Mouse (Mus musculus): ENCODE measurements at regions not wholly inside any gene's neighbourhood (a gene's known extent, or its start where the extent isn't known, plus 50 kb on each side); places are given as distances from the start of the nearest gene placed in this dataset.

DNA sequence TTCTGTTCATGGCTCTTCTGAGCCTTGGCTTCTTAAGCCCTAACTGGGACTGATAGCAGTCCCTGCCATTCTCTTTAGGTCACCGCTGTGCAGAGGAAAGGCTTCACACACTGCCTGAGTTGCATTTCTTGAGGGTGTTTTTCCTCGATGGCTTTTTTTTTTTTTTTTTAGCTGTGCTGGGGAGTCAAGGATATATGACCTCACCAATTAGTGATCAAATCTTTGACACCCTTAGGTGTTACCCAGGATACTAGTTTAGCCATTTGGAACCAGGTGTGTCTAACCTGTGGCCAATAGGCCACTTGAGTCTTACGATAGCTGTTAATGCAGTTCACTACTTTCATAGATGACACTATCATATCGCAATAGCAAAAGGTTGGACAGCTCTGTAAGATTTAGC, 1247.5 kb upstream of the A1bg start:
- no peaks in the 10 kb centered on the region for H3K4me1 ChIP-seq (ENCODE audit: control insufficient read depth, insufficient read depth, low read length)
- no peaks in the 10 kb centered on the region for H3K36me3 ChIP-seq (ENCODE audit: control insufficient read depth, insufficient read depth, low read length)
- TF ChIP-seq CTCF (IDR thresholded peaks at IDR 0.05; ENCODE audit: control insufficient read depth, insufficient read depth, insufficient replicate concordance, low read depth, low read length), result no peak
- TF ChIP-seq POLR2A (IDR thresholded peaks at IDR 0.05; ENCODE audit: control insufficient read depth, low read depth, low read length), result no peak
- H3K27ac ChIP-seq (ENCODE audit: control insufficient read depth, insufficient read depth, low read depth, low read length), result no peak overlapping the region
- no peaks in the 10 kb centered on the region for H3K27me3 ChIP-seq (ENCODE audit: control insufficient read depth, insufficient read depth, low read length)
- H3K4me3 ChIP-seq (ENCODE audit: control insufficient read depth, low read depth, low read length), result no peak overlapping the region

- H3K4me3 ChIP-seq (ENCODE audit: control insufficient read depth, low read depth, low read length), result no peak overlapping the region
- no peaks in the 10 kb centered on the region for H3K4me1 ChIP-seq (ENCODE audit: control insufficient read depth, insufficient read depth, low read length)
- H3K27me3 ChIP-seq (ENCODE audit: control insufficient read depth, insufficient read depth, low read length), result no peaks in the 10 kb centered on the region
- TF ChIP-seq CTCF (IDR thresholded peaks at IDR 0.05; ENCODE audit: control insufficient read depth, insufficient read depth, insufficient replicate concordance, low read depth, low read length) (no peak), POLR2A (IDR thresholded peaks at IDR 0.05; ENCODE audit: control insufficient read depth, low read depth, low read length) (no peak)
- no peaks in the 10 kb centered on the region for H3K36me3 ChIP-seq (ENCODE audit: control insufficient read depth, insufficient read depth, low read length)
- no peak overlapping the region for H3K27ac ChIP-seq (ENCODE audit: control insufficient read depth, insufficient read depth, low read depth, low read length)
These were observed 1246.8 kb upstream of the A1bg start for GRCm38 (mm10) chr15:62169591-62170019.

GRCm38 (mm10) chr15:62168958-62169590, 1246.3 kb upstream of the A1bg start:
- H3K27ac ChIP-seq (ENCODE audit: control insufficient read depth, insufficient read depth, low read depth, low read length), result no peak overlapping the region
- H3K4me1 ChIP-seq (ENCODE audit: control insufficient read depth, insufficient read depth, low read length), result no peaks in the 10 kb centered on the region
- no peak for TF ChIP-seq CTCF (IDR thresholded peaks at IDR 0.05; ENCODE audit: control insufficient read depth, insufficient read depth, insufficient replicate concordance, low read depth, low read length)
- TF ChIP-seq POLR2A (IDR thresholded peaks at IDR 0.05; ENCODE audit: control insufficient read depth, low read depth, low read length), result no peak
- H3K27me3 ChIP-seq (ENCODE audit: control insufficient read depth, insufficient read depth, low read length), result no peaks in the 10 kb centered on the region
- H3K36me3 ChIP-seq (ENCODE audit: control insufficient read depth, insufficient read depth, low read length), result no peaks in the 10 kb centered on the region
- no peak overlapping the region for H3K4me3 ChIP-seq (ENCODE audit: control insufficient read depth, low read depth, low read length)

DNA sequence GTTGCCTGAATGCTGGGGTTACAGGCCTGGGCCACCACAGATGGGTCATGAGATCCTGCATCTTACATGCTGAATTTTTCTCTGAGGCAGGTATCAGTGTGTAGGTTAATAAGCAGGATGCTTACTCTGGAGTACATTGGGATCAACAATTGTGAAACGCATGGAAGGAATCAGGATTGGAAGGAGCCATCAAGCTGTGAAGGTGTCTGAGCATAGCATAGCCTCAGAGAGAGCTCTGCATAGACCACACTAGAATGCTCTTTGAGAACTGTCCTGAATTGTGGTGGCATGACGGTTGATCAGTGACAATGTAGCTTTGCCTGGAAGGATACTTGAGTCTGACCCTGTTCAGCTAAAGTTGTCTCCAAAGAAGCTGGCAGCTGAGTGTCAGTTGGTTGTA, 1245.7 kb upstream of the A1bg start:
- TF ChIP-seq CTCF (IDR thresholded peaks at IDR 0.05; ENCODE audit: control insufficient read depth, insufficient read depth, insufficient replicate concordance, low read depth, low read length) (no peak), POLR2A (IDR thresholded peaks at IDR 0.05; ENCODE audit: control insufficient read depth, low read depth, low read length) (no peak)
- Histone ChIP-seq H3K36me3 (ENCODE audit: control insufficient read depth, insufficient read depth, low read length) (no peaks in the 10 kb centered on the region), H3K4me1 (ENCODE audit: control insufficient read depth, insufficient read depth, low read length) (no peaks in the 10 kb centered on the region), H3K27ac (ENCODE audit: control insufficient read depth, insufficient read depth, low read depth, low read length) (no peak overlapping the region), H3K4me3 (ENCODE audit: control insufficient read depth, low read depth, low read length) (no peak overlapping the region), H3K27me3 (ENCODE audit: control insufficient read depth, insufficient read depth, low read length) (no peaks in the 10 kb centered on the region)

- Histone ChIP-seq H3K27ac (ENCODE audit: control insufficient read depth, insufficient read depth, low read depth, low read length) (no peak overlapping the region), H3K27me3 (ENCODE audit: control insufficient read depth, insufficient read depth, low read length) (no peaks in the 10 kb centered on the region), H3K4me1 (ENCODE audit: control insufficient read depth, insufficient read depth, low read length) (no peaks in the 10 kb centered on the region), H3K4me3 (ENCODE audit: control insufficient read depth, low read depth, low read length) (no peak overlapping the region), H3K36me3 (ENCODE audit: control insufficient read depth, insufficient read depth, low read length) (no peaks in the 10 kb centered on the region)
- TF ChIP-seq POLR2A (IDR thresholded peaks at IDR 0.05; ENCODE audit: control insufficient read depth, low read depth, low read length) (no peak), CTCF (IDR thresholded peaks at IDR 0.05; ENCODE audit: control insufficient read depth, insufficient read depth, insufficient replicate concordance, low read depth, low read length) (no peak)
These were observed 1244.0 kb upstream of the A1bg start for GRCm38 (mm10) chr15:62166786-62167185.

DNA sequence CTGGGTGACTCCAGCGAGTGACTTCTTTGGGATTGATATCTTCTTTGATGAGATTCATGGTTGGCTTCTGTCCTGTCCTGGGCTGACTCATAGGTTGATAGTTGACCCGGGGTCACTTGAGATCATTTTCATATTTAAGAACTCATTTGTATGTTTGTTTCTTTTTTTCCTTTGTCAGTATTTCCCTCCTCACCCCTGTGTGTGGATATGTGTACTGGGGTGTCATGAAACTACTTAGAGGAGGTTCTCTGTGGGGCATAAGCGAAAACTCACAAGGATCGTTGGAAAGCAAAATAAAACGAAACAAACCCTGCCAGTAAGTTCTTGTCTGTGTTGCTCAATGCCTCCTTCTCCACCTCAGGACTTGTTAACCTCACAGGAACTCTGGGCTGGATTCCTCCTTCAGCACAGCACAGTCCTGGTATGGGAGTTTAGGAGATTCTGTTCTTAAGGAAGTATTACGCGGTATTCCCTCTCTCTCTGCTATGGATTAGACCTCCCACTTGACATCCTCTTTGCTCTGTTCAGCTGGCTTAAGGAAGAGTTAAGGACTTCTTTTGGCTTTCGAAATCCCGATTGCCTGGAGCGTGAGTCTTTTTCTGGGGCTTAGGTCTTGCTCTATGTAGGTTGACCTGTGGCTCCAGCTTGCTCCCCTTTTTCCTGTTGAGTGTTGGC, 1243.2 kb upstream of the A1bg start:
- TF ChIP-seq POLR2A (IDR thresholded peaks at IDR 0.05; ENCODE audit: control insufficient read depth, low read depth, low read length), result no peak
- TF ChIP-seq CTCF (IDR thresholded peaks at IDR 0.05; ENCODE audit: control insufficient read depth, insufficient read depth, insufficient replicate concordance, low read depth, low read length), result no peak
- no peak overlapping the region for H3K27ac ChIP-seq (ENCODE audit: control insufficient read depth, insufficient read depth, low read depth, low read length)
- no peaks in the 10 kb centered on the region for H3K27me3 ChIP-seq (ENCODE audit: control insufficient read depth, insufficient read depth, low read length)
- no peaks in the 10 kb centered on the region for H3K36me3 ChIP-seq (ENCODE audit: control insufficient read depth, insufficient read depth, low read length)
- no peaks in the 10 kb centered on the region for H3K4me1 ChIP-seq (ENCODE audit: control insufficient read depth, insufficient read depth, low read length)
- no peak overlapping the region for H3K4me3 ChIP-seq (ENCODE audit: control insufficient read depth, low read depth, low read length)

- H3K4me1 ChIP-seq (ENCODE audit: control insufficient read depth, insufficient read depth, low read length), result no peaks in the 10 kb centered on the region
- H3K4me3 ChIP-seq (ENCODE audit: control insufficient read depth, low read depth, low read length), result no peak overlapping the region
- H3K36me3 ChIP-seq (ENCODE audit: control insufficient read depth, insufficient read depth, low read length), result no peaks in the 10 kb centered on the region
- no peak for TF ChIP-seq CTCF (IDR thresholded peaks at IDR 0.05; ENCODE audit: control insufficient read depth, insufficient read depth, insufficient replicate concordance, low read depth, low read length)
- TF ChIP-seq POLR2A (IDR thresholded peaks at IDR 0.05; ENCODE audit: control insufficient read depth, low read depth, low read length), result no peak
- H3K27ac ChIP-seq (ENCODE audit: control insufficient read depth, insufficient read depth, low read depth, low read length), result no peak overlapping the region
- no peaks in the 10 kb centered on the region for H3K27me3 ChIP-seq (ENCODE audit: control insufficient read depth, insufficient read depth, low read length)
These were observed 1242.1 kb upstream of the A1bg start for GRCm38 (mm10) chr15:62164766-62165410.

Measured in testis, adult 2 months (tissue).